Mouse (Mus musculus) kidney, embryonic 14.5 days (tissue): ENCODE measurements around the gene Apbb2. TPM values are rescaled to one million over a fixed set of nuclear protein-coding genes. Genes with fewer than 3 reads are reported as not detected.

Experiments
- ATAC-seq: fragments of 200-750 bp; cut with Nextera tagmentation; 2 replicates; pipeline ENCODE4 v1.8.0; 2017; ENCODE audit warnings: moderate number of reproducible peaks, mild to moderate bottlenecking, moderate TSS enrichment, moderate library complexity; ENCODE audit not compliant: low FRiP score, low TSS enrichment
- H3K27ac ChIP-seq: fragments of 300-500 bp; sonication (generic); 2 replicates; pipeline ENCODE4 v1.5.1; 2014; ENCODE audit warnings: low read depth, mild to moderate bottlenecking, low read length, moderate library complexity, mixed read lengths
- H3K27me3 ChIP-seq: fragments of 300-500 bp; sonication (generic); 2 replicates; pipeline ENCODE4 v1.6.1; 2014; ENCODE audit warnings: mild to moderate bottlenecking, low read length; ENCODE audit not compliant: control insufficient read depth, insufficient read depth
- H3K36me3 ChIP-seq: fragments of 300-500 bp; sonication (generic); 2 replicates; pipeline ENCODE4 v1.6.1; 2014; ENCODE audit warnings: low read length, mixed read lengths; ENCODE audit not compliant: control insufficient read depth, insufficient read depth
- H3K4me1 ChIP-seq: fragments of 300-500 bp; sonication (generic); 2 replicates; pipeline ENCODE4 v1.6.1; 2014; ENCODE audit warnings: low read length, mixed read lengths; ENCODE audit not compliant: control insufficient read depth, insufficient read depth
- H3K4me2 ChIP-seq: fragments of 300-500 bp; sonication (generic); replicated peaks from 2 replicates; pipeline ENCODE4 v1.6.1; 2014; ENCODE audit warnings: low read depth, mild to moderate bottlenecking, low read length
- H3K4me3 ChIP-seq: fragments of 300-500 bp; sonication (generic); 2 replicates; pipeline ENCODE4 v1.5.1; 2014; ENCODE audit warnings: mild to moderate bottlenecking, low read length
- H3K9ac ChIP-seq: fragments of 300-500 bp; sonication (generic); 2 replicates; pipeline ENCODE4 v1.6.1; 2014; ENCODE audit warnings: low read depth, mild to moderate bottlenecking, low read length, moderate library complexity
- H3K9me3 ChIP-seq: fragments of 300-500 bp; sonication (generic); 2 replicates; pipeline ENCODE4 v1.6.1; 2016; ENCODE audit warnings: low read length; ENCODE audit not compliant: control insufficient read depth
- WGBS: fragments of 180-500 bp; shearing (Covaris S2); extraction: QIAGEN DNeasy Blood & Tissue Kit; methylation state at CpG from one replicate; pipeline ENCODE4 v1.1.7; 2014; 5-methylcytosine and 5-hydroxymethylcytosine counted together
- polyA plus RNA-seq: library from polyadenylated mRNA; unstranded; fragments of >200 nt; fragmentation: Nextera tagmentation; extraction: Ambion mirVana; gene quantifications from 2 replicates; pipeline ENCODE4 v1.2.1, GENCODE M21; 2014

The Apbb2 gene
- polyA plus RNA-seq, 1 experiment from 2014 or later: 55.9 TPM

DNA sequence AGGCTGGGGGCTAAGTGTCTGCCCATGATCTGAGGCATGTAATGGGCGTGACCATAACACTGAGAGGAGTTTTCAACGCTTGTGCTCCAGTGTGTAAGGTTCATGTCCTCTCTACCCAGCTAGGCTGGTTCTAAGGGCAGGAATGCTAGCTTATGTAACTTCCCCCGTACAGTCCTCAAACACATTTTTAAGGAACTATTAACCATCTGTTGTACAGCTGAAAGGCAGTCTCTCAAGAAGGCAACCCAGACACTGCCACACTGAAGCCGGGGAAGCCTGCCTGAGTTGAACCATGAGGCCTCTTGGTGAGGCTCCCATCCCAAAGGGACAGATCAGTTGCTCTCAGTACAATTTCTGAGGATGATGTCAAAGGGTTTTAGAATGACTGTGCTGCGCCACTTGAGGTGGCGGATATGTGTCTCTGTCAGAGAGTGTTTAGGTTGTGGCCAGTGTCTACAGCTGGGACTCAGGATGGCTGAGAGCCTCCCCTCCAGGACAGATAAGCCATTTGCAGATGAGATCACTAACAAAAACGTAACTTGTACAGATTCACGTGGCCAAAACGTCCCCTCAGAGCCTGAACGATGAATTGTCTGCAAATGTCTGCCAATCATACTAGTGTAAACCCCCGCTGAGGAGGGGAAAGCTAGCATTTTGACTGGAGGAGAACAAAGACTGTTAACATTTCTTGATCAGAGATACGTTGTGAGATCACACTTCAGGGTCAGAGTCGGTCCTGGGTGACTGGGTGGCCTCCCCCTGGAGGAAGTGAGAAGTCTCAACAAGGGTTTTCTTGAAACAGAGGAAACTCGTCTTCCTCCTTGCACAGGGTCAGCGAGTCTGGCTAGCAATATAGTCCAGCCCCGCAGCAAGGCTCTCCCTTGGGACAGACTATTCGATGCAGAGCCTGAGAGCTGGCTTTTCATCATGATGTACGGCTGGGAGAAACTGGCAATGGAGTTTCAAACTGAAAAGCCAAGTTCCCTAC lies 255.0 kb downstream of the Apbb2 start:
- Histone ChIP-seq H3K27ac (no peak overlapping the region), H3K9me3 (no peaks in the 10 kb centered on the region), H3K4me2 (no peak overlapping the region), H3K4me1 (peaks cover 12% of the 10 kb centered on the region; the same call in 1 of the 2 replicates), H3K9ac (no peak overlapping the region), H3K36me3 (peaks cover 4% of the 10 kb centered on the region; the same call in 1 of the 2 replicates), H3K27me3 (no peaks in the 10 kb centered on the region), H3K4me3 (no peak overlapping the region)
- WGBS: 47% methylated on average over 18 of the region's 18 CpGs
- no peak for ATAC-seq

DNA sequence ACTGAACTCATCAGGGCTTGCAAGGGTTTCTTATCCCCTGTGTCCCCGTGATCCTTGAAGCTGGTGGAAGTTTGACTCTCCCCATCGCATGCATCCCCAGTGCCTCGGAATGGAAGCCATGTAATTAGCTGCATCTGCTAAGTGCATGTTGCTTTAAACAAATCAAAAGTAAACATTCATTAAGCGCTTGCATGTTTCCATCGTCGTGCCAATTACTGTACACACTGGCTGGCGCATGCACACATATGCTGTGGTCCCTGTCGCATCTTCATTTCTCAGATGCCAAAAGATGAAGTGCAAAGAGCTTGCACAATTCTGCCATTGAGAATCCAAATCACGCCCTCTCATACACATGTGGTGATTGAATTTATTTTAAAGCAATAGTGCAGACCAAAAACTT lies 257.8 kb downstream of the Apbb2 start:
- no peak overlapping the region for H3K9ac ChIP-seq
- WGBS: 91% methylated on average over 9 of the region's 9 CpGs
- no peak overlapping the region for H3K4me3 ChIP-seq
- H3K9me3 ChIP-seq: no peaks in the 10 kb centered on the region
- H3K4me2 ChIP-seq: no peak overlapping the region
- H3K27ac ChIP-seq: no peak overlapping the region
- H3K4me1 ChIP-seq: peaks cover 9% of the 10 kb centered on the region; the same call in 1 of the 2 replicates
- ATAC-seq: no peak
- no peaks in the 10 kb centered on the region for H3K27me3 ChIP-seq
- H3K36me3 ChIP-seq: peaks cover 4% of the 10 kb centered on the region; the same call in 1 of the 2 replicates

DNA sequence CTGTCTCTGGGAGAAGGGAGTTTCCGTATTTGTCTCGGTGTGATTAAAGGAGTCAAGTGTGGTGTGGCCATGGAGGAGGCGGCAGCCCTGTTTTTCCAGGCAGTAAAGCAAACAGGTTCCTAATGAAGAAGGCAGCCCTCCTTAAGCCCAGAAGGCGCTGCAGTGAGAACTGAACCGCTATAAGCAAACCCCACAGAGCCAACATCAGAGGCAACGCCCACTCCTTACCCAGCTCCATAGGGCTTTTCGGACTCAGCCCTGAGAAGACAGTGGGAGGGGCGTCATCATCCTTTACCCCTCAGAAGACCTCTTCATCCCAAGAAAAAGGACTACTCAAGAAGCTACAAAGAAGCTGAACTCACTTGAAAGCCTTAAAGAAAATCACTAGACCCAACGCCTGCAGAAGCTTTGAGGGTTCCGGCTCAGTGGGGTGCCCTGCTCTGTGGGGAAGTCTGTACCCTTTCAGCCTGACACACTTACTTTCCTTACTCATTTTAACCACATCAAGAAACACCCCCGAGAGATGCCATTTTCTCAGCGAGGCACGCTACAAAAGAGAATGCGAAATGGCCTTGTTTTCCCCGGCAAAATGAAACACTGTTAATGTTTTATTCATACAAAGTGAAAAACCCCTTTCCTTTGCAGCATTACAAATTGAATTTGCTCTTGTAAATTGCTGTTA lies 258.7 kb downstream of the Apbb2 start:
- peaks cover 4% of the 10 kb centered on the region; the same call in 1 of the 2 replicates for H3K36me3 ChIP-seq
- no peak overlapping the region for H3K4me3 ChIP-seq
- H3K4me1 ChIP-seq: 0 out of 2 replicates have a peak, but pooled peaks cover under 1% of the 10 kb centered on the region
- H3K9ac ChIP-seq: no peak overlapping the region
- WGBS: 64% methylated on average over 15 of the region's 15 CpGs
- no peaks in the 10 kb centered on the region for H3K27me3 ChIP-seq
- H3K4me2 ChIP-seq: no peak overlapping the region
- no peak for ATAC-seq
- H3K9me3 ChIP-seq: no peaks in the 10 kb centered on the region
- H3K27ac ChIP-seq: no peak overlapping the region

DNA sequence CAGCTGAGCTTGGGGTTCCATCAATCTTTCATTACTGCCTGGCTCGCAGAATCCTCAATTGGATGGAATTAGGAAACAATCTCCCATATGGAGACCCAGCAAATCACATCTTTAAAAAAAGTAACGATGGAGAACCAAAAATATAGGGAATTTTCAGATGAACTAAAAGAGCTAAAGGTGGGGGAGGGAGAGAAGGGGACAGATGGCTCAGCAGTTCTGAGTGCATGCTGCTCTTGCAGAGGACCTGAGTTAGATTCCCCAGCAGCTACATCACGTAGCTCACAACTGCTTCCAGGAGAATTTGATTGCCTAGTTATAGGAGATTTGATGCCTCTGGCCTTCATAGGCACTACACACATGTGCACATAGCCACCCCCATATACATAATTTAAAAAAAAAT lies 263.4 kb downstream of the Apbb2 start:
- H3K27ac ChIP-seq: no peak overlapping the region
- 0 out of 2 replicates have a peak, but pooled peaks cover 9% of the 10 kb centered on the region for H3K4me1 ChIP-seq
- WGBS: 92% methylated on average over 3 of the region's 3 CpGs
- no peak overlapping the region for H3K4me2 ChIP-seq
- no peak overlapping the region for H3K9ac ChIP-seq
- H3K36me3 ChIP-seq: no peaks in the 10 kb centered on the region
- H3K9me3 ChIP-seq: no peaks in the 10 kb centered on the region
- H3K4me3 ChIP-seq: no peak overlapping the region
- no peaks in the 10 kb centered on the region for H3K27me3 ChIP-seq
- no peak for ATAC-seq

DNA sequence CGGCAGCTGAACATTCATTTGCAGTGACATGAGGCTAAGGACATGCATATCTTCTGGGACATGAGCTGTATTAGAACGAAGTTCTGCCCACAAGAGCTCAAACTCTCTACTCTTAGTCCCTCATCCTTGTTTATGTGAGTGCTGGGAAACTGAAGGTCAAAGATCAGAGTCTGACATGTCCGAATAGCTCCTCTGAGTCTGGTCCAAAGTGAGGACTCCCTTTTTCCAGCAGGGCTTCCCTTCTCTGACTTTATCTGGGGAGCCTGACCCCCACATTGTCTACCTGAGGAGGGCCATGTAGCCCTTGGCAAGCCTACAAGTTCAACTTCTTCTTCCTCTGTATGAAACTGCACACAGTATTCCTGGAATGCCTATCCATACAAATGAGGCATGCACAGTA lies 264.7 kb downstream of the Apbb2 start:
- WGBS: 71% methylated on average over 3 of the region's 3 CpGs
- no peak for ATAC-seq

DNA sequence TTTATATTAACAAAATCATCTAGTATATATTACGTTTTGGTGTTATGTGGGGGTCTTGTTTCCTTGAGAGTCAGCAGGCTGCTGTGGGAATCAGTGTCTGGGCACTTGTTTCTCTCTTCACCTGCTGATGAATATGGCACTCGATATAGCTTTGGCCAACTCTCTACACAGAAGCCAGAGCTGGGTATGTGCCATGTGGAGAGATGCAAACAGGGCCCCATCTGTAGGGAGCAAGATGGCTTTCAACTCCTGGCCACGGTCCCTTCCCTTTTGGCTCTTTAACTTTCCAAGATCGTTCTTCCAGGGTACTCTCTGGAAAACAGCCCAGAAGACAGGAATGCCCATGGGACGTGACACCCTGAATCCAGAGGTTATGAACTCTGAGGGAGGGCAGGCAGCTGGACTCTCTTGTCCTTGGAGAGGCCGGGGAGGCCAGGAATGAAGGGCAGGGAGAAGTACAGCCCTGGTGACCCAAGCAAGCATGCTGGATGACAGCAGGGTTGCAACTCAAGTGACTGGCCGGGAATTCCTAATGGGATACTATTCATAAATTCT lies 266.7 kb downstream of the Apbb2 start:
- Histone ChIP-seq H3K9ac (no peak overlapping the region), H3K36me3 (no peaks in the 10 kb centered on the region), H3K27me3 (no peaks in the 10 kb centered on the region), H3K4me3 (no peak overlapping the region), H3K4me1 (0 out of 2 replicates have a peak, but pooled peaks cover 12% of the 10 kb centered on the region), H3K27ac (no peak overlapping the region), H3K4me2 (no peak overlapping the region), H3K9me3 (no peaks in the 10 kb centered on the region)
- ATAC-seq: no peak
- WGBS: 70% methylated on average over 7 of the region's 7 CpGs

More for the DNA sequence above, 264.7 kb downstream of the Apbb2 start:
- H3K27ac ChIP-seq: no peak overlapping the region
- no peak overlapping the region for H3K4me2 ChIP-seq
- no peaks in the 10 kb centered on the region for H3K36me3 ChIP-seq
- H3K4me3 ChIP-seq: no peak overlapping the region
- H3K9ac ChIP-seq: no peak overlapping the region
- H3K9me3 ChIP-seq: no peaks in the 10 kb centered on the region
- H3K4me1 ChIP-seq: 0 out of 2 replicates have a peak, but pooled peaks cover 12% of the 10 kb centered on the region
- no peaks in the 10 kb centered on the region for H3K27me3 ChIP-seq

DNA sequence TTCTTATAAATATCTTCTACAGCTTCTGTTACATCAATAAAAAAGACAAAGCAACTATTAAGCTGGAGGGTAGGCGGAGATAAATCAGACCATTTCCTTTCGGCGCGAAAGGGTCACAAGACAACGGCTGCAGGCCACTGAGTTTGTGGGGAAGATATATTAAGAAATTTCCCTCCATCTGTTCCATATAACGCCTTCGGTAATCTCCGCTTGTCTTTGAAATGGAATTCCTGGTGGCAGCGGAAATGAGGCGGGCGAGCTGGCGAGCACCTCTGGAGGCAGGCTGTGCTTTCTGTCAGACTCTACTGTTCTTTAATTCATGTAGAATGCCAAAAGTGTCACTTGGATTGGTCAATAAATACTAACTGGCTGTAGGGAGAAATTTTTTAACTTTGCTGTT lies 267.5 kb downstream of the Apbb2 start:
- Histone ChIP-seq H3K4me1 (0 out of 2 replicates have a peak, but pooled peaks cover 12% of the 10 kb centered on the region), H3K9ac (no peak overlapping the region), H3K27ac (no peak overlapping the region), H3K36me3 (no peaks in the 10 kb centered on the region), H3K4me2 (no peak overlapping the region; the same call in 1 of the 2 replicates), H3K4me3 (no peak overlapping the region), H3K9me3 (no peaks in the 10 kb centered on the region), H3K27me3 (no peaks in the 10 kb centered on the region)
- WGBS: 35% methylated on average over 12 of the region's 12 CpGs
- ATAC-seq: no peak

DNA sequence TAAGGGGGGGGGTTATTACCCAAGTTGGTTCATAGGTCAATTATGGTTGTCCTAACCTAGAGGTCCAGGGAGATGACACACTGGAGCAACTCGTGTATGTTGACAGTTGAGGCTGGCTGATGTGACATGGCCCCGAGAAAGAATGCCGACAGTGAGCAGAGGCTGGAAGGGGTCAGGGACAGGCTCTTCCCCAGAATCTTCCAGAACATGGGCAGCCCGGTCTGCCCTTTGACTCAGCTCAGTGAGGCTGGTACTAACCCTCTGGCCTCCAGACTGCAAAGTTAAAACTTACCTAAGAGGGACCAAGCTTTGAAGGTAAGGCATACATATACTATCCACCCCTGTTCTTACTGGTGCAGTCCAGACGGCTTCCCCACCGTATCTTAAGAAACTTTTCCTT lies 268.0 kb downstream of the Apbb2 start:
- 43% methylated on average over 6 of the region's 6 CpGs for WGBS
- H3K4me1 ChIP-seq: 0 out of 2 replicates have a peak, but pooled peaks cover 12% of the 10 kb centered on the region
- no peaks in the 10 kb centered on the region for H3K27me3 ChIP-seq
- H3K9me3 ChIP-seq: no peaks in the 10 kb centered on the region
- no peak for ATAC-seq
- H3K9ac ChIP-seq: no peak overlapping the region
- no peaks in the 10 kb centered on the region for H3K36me3 ChIP-seq
- no peak overlapping the region for H3K27ac ChIP-seq
- H3K4me2 ChIP-seq: no peak overlapping the region
- no peak overlapping the region for H3K4me3 ChIP-seq
